Mouse (Mus musculus): ENCODE results near the gene BC107364. TPM values are rescaled to one million over a fixed set of nuclear protein-coding genes. Genes with fewer than 3 reads are reported as not detected.
"Not testable (repeated sequence)": the region's sequence is repeated elsewhere in the genome, so short reads cannot be mapped to it uniquely, and the experiment has no call there.

Gene BC107364
- polyA plus RNA-seq (2016; fragmentation: Nextera tagmentation; extraction: Ambion mirVana) = 0.25 TPM in 1 of 2 replicates, not detected in the other

- WGBS = no CpG with 5 or more reads among the region's 48 CpGs
- H3K36me3 ChIP-seq; H3K4me3 ChIP-seq; H3K9me3 ChIP-seq; H3K27ac ChIP-seq; DNase-seq (ENCODE audit: low spot score); H3K4me1 ChIP-seq (replicated peaks): not testable (repeated sequence)
- peaks cover 15% of the 10 kb centered on the region for H3K27me3 ChIP-seq (ENCODE audit: insufficient read depth, poor library complexity, severe bottlenecking)
These were observed at the start of gene BC107364 for GRCm38 (mm10) chr3:96452262-96452661. Gene BC107364 (minus strand): TSS chr3:96452306.

GRCm38 (mm10) chr3:96501391-96502115, 49.4 kb upstream of the BC107364 start:
- peak overlapping the region; percentile 82 for H3K27ac ChIP-seq
- under 1% methylated on average over 32 of the region's 32 CpGs for WGBS
- DNase-seq (ENCODE audit: low spot score) = peak; percentile 88
- peaks cover 20% of the 10 kb centered on the region for H3K4me1 ChIP-seq (replicated peaks)
- no peaks in the 10 kb centered on the region for H3K9me3 ChIP-seq
- peaks cover 3% of the 10 kb centered on the region; the same call in 1 of the 2 replicates for H3K27me3 ChIP-seq (ENCODE audit: insufficient read depth, poor library complexity, severe bottlenecking)
- H3K36me3 ChIP-seq = no peaks in the 10 kb centered on the region
- peak overlapping the region; percentile 68 for H3K4me3 ChIP-seq

GRCm38 (mm10) chr3:96500691-96501265, 48.7 kb upstream of the BC107364 start:
- H3K4me1 ChIP-seq (replicated peaks) = peaks cover 20% of the 10 kb centered on the region
- H3K9me3 ChIP-seq = no peaks in the 10 kb centered on the region
- peak overlapping the region; percentile 82 for H3K27ac ChIP-seq
- peak overlapping the region; percentile 68 for H3K4me3 ChIP-seq
- peak; percentile 81 for DNase-seq (ENCODE audit: low spot score)
- H3K27me3 ChIP-seq (ENCODE audit: insufficient read depth, poor library complexity, severe bottlenecking) = peaks cover 8% of the 10 kb centered on the region; the same call in 1 of the 2 replicates
- no peaks in the 10 kb centered on the region for H3K36me3 ChIP-seq
- WGBS = under 1% methylated on average over 19 of the region's 19 CpGs

- Histone ChIP-seq H3K4me3 (peak overlapping the region; percentile 68), H3K4me1 (replicated peaks) (peaks cover 20% of the 10 kb centered on the region), H3K27me3 (ENCODE audit: insufficient read depth, poor library complexity, severe bottlenecking) (peaks cover 8% of the 10 kb centered on the region; the same call in 1 of the 2 replicates), H3K9me3 (no peaks in the 10 kb centered on the region), H3K27ac (peak overlapping the region; percentile 86), H3K36me3 (no peaks in the 10 kb centered on the region)
- peak; percentile 95 for DNase-seq (ENCODE audit: low spot score)
- under 1% methylated on average over 17 of the region's 17 CpGs for WGBS
These were observed 48.1 kb upstream of the BC107364 start for GRCm38 (mm10) chr3:96500289-96500621.

GRCm38 (mm10) chr3:96499481-96500288, 47.6 kb upstream of the BC107364 start:
- H3K27me3 ChIP-seq (ENCODE audit: insufficient read depth, poor library complexity, severe bottlenecking) = peaks cover 8% of the 10 kb centered on the region; the same call in 1 of the 2 replicates
- H3K27ac ChIP-seq = peak overlapping the region; percentile 86
- H3K9me3 ChIP-seq = no peaks in the 10 kb centered on the region
- peak; percentile 83 for DNase-seq (ENCODE audit: low spot score)
- H3K4me3 ChIP-seq = peak overlapping the region; percentile 68
- WGBS = under 1% methylated on average over 36 of the region's 36 CpGs
- H3K36me3 ChIP-seq = no peaks in the 10 kb centered on the region
- peaks cover 20% of the 10 kb centered on the region for H3K4me1 ChIP-seq (replicated peaks)

GRCm38 (mm10) chr3:96498476-96499245, 46.6 kb upstream of the BC107364 start:
- Histone ChIP-seq H3K9me3 (no peaks in the 10 kb centered on the region), H3K27ac (no peak overlapping the region), H3K27me3 (ENCODE audit: insufficient read depth, poor library complexity, severe bottlenecking) (peaks cover 8% of the 10 kb centered on the region; the same call in 1 of the 2 replicates), H3K4me3 (0 out of 2 replicates have a peak overlapping the region, but pooled peaks have one; percentile 68), H3K4me1 (replicated peaks) (peaks cover 18% of the 10 kb centered on the region), H3K36me3 (no peaks in the 10 kb centered on the region)
- DNase-seq (ENCODE audit: low spot score) = no peak
- WGBS = 85% methylated on average over 4 of the region's 4 CpGs

- Histone ChIP-seq H3K4me1 (replicated peaks) (peaks cover 10% of the 10 kb centered on the region), H3K27me3 (ENCODE audit: insufficient read depth, poor library complexity, severe bottlenecking) (peaks cover 8% of the 10 kb centered on the region; the same call in 1 of the 2 replicates), H3K27ac (peak overlapping the region; percentile 69), H3K4me3 (peak overlapping the region; percentile 71), H3K9me3 (no peaks in the 10 kb centered on the region), H3K36me3 (no peaks in the 10 kb centered on the region)
- peak; percentile 85 for DNase-seq (ENCODE audit: low spot score)
- WGBS = under 1% methylated on average over 19 of the region's 19 CpGs
These were observed 45.4 kb upstream of the BC107364 start for GRCm38 (mm10) chr3:96497451-96498028.

GRCm38 (mm10) chr3:96496620-96497275, 44.6 kb upstream of the BC107364 start:
- H3K4me3 ChIP-seq = peak overlapping the region; percentile 71
- H3K4me1 ChIP-seq (replicated peaks); DNase-seq (ENCODE audit: low spot score); H3K27ac ChIP-seq; H3K27me3 ChIP-seq (ENCODE audit: insufficient read depth, poor library complexity, severe bottlenecking); H3K9me3 ChIP-seq; H3K36me3 ChIP-seq: not testable (repeated sequence)
- 12% methylated on average over 14 of the region's 14 CpGs for WGBS

- WGBS = 56% methylated on average over 7 of the region's 7 CpGs
- Histone ChIP-seq H3K27ac (no peak overlapping the region), H3K36me3 (no peaks in the 10 kb centered on the region), H3K4me3 (peak overlapping the region; percentile 13; the same call in 1 of the 2 replicates), H3K9me3 (no peaks in the 10 kb centered on the region), H3K4me1 (replicated peaks) (peaks cover 9% of the 10 kb centered on the region), H3K27me3 (ENCODE audit: insufficient read depth, poor library complexity, severe bottlenecking) (peaks cover 8% of the 10 kb centered on the region; the same call in 1 of the 2 replicates)
- DNase-seq (ENCODE audit: low spot score) = no peak
These were observed 44.1 kb upstream of the BC107364 start for GRCm38 (mm10) chr3:96496216-96496615.

- Histone ChIP-seq H3K4me1 (replicated peaks) (peaks cover 9% of the 10 kb centered on the region), H3K4me3 (no peak overlapping the region), H3K27ac (no peak overlapping the region), H3K36me3 (no peaks in the 10 kb centered on the region), H3K9me3 (no peaks in the 10 kb centered on the region), H3K27me3 (ENCODE audit: insufficient read depth, poor library complexity, severe bottlenecking) (peaks cover 8% of the 10 kb centered on the region; the same call in 1 of the 2 replicates)
- DNase-seq (ENCODE audit: low spot score) = no peak
- WGBS = 96% methylated on average over 1 of the region's 1 CpGs
These were observed 43.5 kb upstream of the BC107364 start for GRCm38 (mm10) chr3:96495490-96496210.

GRCm38 (mm10) chr3:96494912-96495311, 42.8 kb upstream of the BC107364 start:
- WGBS = 90% methylated on average over 3 of the region's 3 CpGs
- Histone ChIP-seq H3K27ac (no peak overlapping the region), H3K36me3 (no peaks in the 10 kb centered on the region), H3K4me1 (replicated peaks) (peaks cover 9% of the 10 kb centered on the region), H3K9me3 (no peaks in the 10 kb centered on the region), H3K27me3 (ENCODE audit: insufficient read depth, poor library complexity, severe bottlenecking) (peaks cover 8% of the 10 kb centered on the region; the same call in 1 of the 2 replicates), H3K4me3 (no peak overlapping the region)
- no peak for DNase-seq (ENCODE audit: low spot score)

All from hindbrain, embryonic 10.5 days (tissue).